Mouse (Mus musculus) limb, embryonic 11.5 days (tissue): ENCODE results near the gene Clns1a. TPM values are rescaled to one million over a fixed set of nuclear protein-coding genes. Genes with fewer than 3 reads are reported as not detected.

Source experiments
- ATAC-seq: fragments of 200-750 bp; cut with Nextera tagmentation; 2 replicates; pipeline ENCODE4 v1.8.0; 2017; ENCODE audit warnings: low read depth; ENCODE audit not compliant: insufficient number of reproducible peaks, low FRiP score, low TSS enrichment
- DNase-seq: peaks from one replicate; pipeline ENCODE4 v3.0.0-alpha.2; 2015; ENCODE audit warnings: low spot score
- H3K27ac ChIP-seq: fragments of 300-500 bp; sonication (generic); replicated peaks from 2 replicates; pipeline ENCODE4 v1.5.1; 2014; ENCODE audit warnings: low read depth, mild to moderate bottlenecking, low read length
- H3K27me3 ChIP-seq: fragments of 300-500 bp; sonication (generic); 2 replicates; pipeline ENCODE4 v1.6.1; 2014; ENCODE audit warnings: mild to moderate bottlenecking, low read length, mixed read lengths; ENCODE audit not compliant: control insufficient read depth, insufficient read depth
- H3K36me3 ChIP-seq: fragments of 300-500 bp; sonication (generic); 2 replicates; pipeline ENCODE4 v1.6.1; 2014; ENCODE audit warnings: mild to moderate bottlenecking, low read length, moderate library complexity, mixed read lengths; ENCODE audit not compliant: control insufficient read depth, insufficient read depth
- H3K4me1 ChIP-seq: fragments of 300-500 bp; sonication (generic); 2 replicates; pipeline ENCODE4 v1.6.1; 2014; ENCODE audit warnings: low read length, mixed read lengths; ENCODE audit not compliant: control insufficient read depth, insufficient read depth
- H3K4me2 ChIP-seq: fragments of 300-500 bp; sonication (generic); 2 replicates; pipeline ENCODE4 v1.6.1; 2014; ENCODE audit warnings: low read depth, mild to moderate bottlenecking, moderate library complexity; ENCODE audit not compliant: severe bottlenecking
- H3K4me3 ChIP-seq: fragments of 300-500 bp; sonication (generic); 2 replicates; pipeline ENCODE4 v1.5.1; 2014; ENCODE audit warnings: low read depth, low read length
- H3K9ac ChIP-seq: fragments of 300-500 bp; sonication (generic); 2 replicates; pipeline ENCODE4 v1.6.1; 2014; ENCODE audit warnings: mild to moderate bottlenecking, low read length
- H3K9me3 ChIP-seq: fragments of 300-500 bp; sonication (generic); 2 replicates; pipeline ENCODE4 v1.6.1; 2016; ENCODE audit warnings: low read length; ENCODE audit not compliant: control insufficient read depth
- WGBS: fragments of 180-500 bp; shearing (Covaris S2); extraction: QIAGEN DNeasy Blood & Tissue Kit; methylation state at CpG from one replicate; pipeline ENCODE4 v1.1.7; 2014; 5-methylcytosine and 5-hydroxymethylcytosine counted together
- polyA plus RNA-seq: library from polyadenylated mRNA; unstranded; fragments of >200 nt; fragmentation: Nextera tagmentation; extraction: Ambion mirVana; gene quantifications from 2 replicates; pipeline ENCODE4 v1.2.1, GENCODE M21; 2014

The Clns1a gene
- polyA plus RNA-seq, 1 experiment from 2014 or later = 286 TPM

DNA sequence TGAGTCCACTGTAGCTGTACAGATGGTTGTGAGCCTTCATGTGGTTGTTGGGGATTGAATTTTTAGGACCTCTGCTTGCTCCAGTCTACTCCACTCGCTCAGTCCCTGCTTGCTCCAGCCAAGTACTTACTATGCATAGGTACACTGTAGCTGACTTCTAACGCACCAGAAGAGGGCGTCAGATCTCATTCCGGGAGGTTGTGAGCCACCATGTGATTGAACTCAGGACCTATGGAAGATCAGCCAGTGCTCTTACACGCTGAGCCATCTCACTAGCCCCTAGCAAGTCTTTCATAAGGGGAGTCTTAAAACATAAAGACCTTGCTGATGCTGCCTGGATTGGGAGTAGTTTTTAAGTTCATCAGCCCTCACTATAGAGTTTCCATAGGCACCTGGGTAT is 23.7 kb downstream of the Clns1a start:
- 82% methylated on average over 5 of the region's 5 CpGs for WGBS
- no peak for ATAC-seq
- DNase-seq = no peak

DNA sequence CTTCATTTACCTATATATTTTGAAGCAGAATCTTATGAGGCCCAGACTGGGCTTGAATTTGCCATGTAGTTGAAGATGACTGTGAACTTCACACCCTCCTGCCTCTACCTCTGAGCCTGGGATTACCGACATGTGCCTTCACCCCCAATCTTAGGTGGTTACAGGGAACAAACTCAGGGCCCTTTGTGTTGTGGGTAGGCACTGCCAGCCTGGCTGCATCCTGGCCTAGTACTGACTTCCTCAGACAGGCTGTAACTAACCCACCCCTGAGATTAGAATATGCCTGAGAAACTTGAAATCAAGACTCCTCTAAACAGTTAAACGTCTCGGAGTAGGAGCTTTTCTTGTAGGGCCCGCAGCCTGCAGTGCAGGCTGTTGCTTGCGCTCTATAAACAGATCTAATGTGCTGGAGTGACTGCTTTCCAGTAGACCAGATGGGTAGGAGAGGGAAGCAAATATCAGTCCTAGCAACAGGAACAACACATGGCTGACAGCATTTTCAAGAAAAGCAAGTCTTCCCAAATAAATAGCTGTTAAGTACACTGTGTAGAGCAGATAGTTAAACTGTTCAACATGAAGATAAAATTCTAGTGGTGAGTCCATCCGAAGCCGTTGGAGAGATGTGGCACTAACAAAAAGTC is 26.0 kb downstream of the Clns1a start:
- H3K4me1 ChIP-seq = no peaks in the 10 kb centered on the region
- no peak for ATAC-seq
- 92% methylated on average over 7 of the region's 7 CpGs for WGBS

More for the DNA sequence above, 23.7 kb downstream of the Clns1a start:
- H3K4me3 ChIP-seq = no peak overlapping the region
- no peaks in the 10 kb centered on the region for H3K9me3 ChIP-seq
- H3K27ac ChIP-seq = no peak overlapping the region
- H3K36me3 ChIP-seq = peaks cover 16% of the 10 kb centered on the region; the same call in 1 of the 2 replicates
- no peak overlapping the region for H3K4me2 ChIP-seq
- no peak overlapping the region for H3K9ac ChIP-seq
- no peaks in the 10 kb centered on the region for H3K4me1 ChIP-seq
- no peaks in the 10 kb centered on the region for H3K27me3 ChIP-seq

DNA sequence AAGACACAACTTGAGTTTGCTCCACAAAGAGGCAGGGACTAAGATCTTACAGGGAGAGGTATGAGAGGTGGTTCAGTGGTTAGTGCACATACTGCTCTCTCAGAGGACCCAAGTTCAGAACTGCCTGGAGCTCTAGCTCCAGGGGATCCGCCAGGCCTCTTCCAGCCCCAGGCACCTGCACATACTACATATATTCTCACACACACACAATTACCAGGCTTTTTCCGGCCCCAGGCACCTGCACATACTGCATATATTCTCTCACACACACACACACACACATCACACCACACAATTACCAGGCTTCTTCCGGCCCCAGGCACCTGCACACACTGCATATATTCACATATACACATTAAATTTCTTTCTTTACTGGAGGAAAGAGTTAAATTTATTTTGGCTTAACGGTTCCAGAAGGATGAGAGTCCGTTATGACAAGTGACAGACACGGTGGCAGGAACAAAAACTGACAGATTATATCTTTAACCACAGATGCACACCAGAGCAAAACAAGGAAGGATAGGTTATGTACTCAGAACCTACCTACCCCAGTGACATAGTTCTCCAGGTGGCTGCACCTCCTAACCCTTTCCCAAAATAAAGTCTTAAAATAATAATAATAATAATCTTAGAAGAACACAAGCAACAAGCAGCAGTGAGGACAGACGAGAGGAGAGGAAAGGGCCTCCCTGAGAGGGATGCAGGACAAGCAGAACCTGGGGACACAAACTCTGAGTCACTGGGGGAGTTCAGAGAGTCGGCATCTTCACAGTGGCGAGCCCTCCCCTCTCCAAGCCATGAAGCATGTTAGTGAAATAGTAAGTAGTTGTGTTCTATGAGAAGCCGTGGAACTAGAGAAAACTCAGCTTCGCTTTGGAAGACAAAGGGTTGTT is 27.5 kb downstream of the Clns1a start:
- no peak overlapping the region for H3K27ac ChIP-seq
- 90% methylated on average over 11 of the region's 11 CpGs for WGBS

More for the DNA sequence above, 26.0 kb downstream of the Clns1a start:
- Histone ChIP-seq H3K27me3 (no peaks in the 10 kb centered on the region), H3K9me3 (no peaks in the 10 kb centered on the region), H3K9ac (no peak overlapping the region), H3K4me2 (no peak overlapping the region), H3K4me3 (no peak overlapping the region), H3K27ac (no peak overlapping the region), H3K36me3 (peaks cover 12% of the 10 kb centered on the region; the same call in 1 of the 2 replicates)
- DNase-seq = no peak

DNA sequence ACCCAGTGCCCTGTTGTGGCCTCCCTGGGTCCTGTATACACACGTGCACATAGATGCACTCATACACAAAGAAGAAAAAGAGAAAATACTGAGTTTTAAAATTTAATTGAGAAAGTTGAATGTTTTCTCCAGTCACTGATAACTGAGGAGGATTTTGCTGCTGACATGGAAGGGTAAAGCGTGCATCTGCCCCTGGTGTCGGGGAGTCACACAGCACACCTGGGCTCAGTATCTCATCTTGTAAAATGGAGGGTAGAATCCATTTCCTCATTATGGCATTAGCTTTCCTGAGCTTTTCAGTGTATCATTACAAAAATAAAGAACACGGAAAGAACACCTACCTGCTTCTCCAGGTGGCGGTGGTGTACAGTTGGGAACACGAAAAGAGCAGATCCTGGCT is 29.0 kb downstream of the Clns1a start:
- ATAC-seq (no peak), DNase-seq (no peak)
- Histone ChIP-seq H3K4me3 (no peak overlapping the region), H3K27me3 (no peaks in the 10 kb centered on the region), H3K9ac (no peak overlapping the region), H3K4me2 (no peak overlapping the region), H3K4me1 (no peaks in the 10 kb centered on the region), H3K9me3 (no peaks in the 10 kb centered on the region), H3K27ac (no peak overlapping the region), H3K36me3 (peaks cover 5% of the 10 kb centered on the region; the same call in 1 of the 2 replicates)
- 91% methylated on average over 6 of the region's 6 CpGs for WGBS

More for the DNA sequence above, 27.5 kb downstream of the Clns1a start:
- H3K4me3 ChIP-seq = no peak overlapping the region
- H3K27me3 ChIP-seq = no peaks in the 10 kb centered on the region
- no peaks in the 10 kb centered on the region for H3K9me3 ChIP-seq
- H3K36me3 ChIP-seq = peaks cover 10% of the 10 kb centered on the region; the same call in 1 of the 2 replicates
- DNase-seq = no peak
- H3K4me2 ChIP-seq = no peak overlapping the region
- no peak for ATAC-seq
- H3K9ac ChIP-seq = no peak overlapping the region
- H3K4me1 ChIP-seq = no peaks in the 10 kb centered on the region

DNA sequence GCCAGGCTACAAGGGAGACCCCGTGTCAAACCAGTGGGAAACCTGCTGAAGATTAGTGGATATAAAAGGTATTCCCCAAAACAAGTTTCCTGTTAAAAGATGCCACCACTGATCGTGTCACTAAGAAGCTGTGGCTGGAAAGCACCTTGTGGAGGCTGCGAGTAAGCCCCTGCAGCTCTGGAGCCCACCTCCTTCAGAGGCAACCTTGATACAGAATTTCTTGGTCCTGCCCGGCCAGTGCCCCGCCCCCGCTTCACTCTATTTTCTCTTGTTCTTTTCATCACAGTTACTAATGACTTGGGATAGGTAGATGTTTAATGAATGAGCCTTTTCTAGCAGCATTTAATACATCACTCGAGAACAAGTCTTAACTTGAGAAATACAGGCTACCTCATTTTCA is 29.6 kb downstream of the Clns1a start:
- ATAC-seq (no peak), DNase-seq (no peak)
- WGBS = 90% methylated on average over 7 of the region's 7 CpGs
- Histone ChIP-seq H3K4me3 (no peak overlapping the region), H3K27ac (no peak overlapping the region), H3K9ac (no peak overlapping the region), H3K36me3 (peaks cover 5% of the 10 kb centered on the region; the same call in 1 of the 2 replicates), H3K9me3 (no peaks in the 10 kb centered on the region), H3K4me2 (no peak overlapping the region), H3K27me3 (no peaks in the 10 kb centered on the region), H3K4me1 (no peaks in the 10 kb centered on the region)

DNA sequence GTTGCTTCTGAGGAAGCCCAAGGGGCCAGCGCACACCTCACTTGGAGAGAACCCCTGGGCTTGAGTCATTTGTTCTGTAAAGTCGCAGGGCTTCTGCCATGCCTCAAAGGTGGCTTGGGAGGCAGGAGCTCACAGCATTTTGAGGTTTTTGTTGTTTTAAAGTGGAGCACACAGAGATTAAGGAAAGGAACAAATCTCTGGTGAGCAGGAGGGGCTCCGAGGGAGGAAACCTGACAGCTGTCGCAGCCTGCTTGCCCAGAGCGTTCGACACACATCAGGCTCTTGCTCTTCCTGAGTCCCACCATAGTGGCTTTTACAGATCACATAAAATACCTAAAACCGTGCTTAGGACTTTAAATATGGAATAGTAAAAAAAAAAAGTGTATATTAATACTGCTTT is 30.3 kb downstream of the Clns1a start:
- Histone ChIP-seq H3K4me3 (no peak overlapping the region), H3K4me2 (no peak overlapping the region), H3K27ac (no peak overlapping the region), H3K4me1 (no peaks in the 10 kb centered on the region), H3K36me3 (peaks cover 2% of the 10 kb centered on the region; the same call in 1 of the 2 replicates), H3K27me3 (no peaks in the 10 kb centered on the region), H3K9ac (no peak overlapping the region), H3K9me3 (no peaks in the 10 kb centered on the region)
- ATAC-seq (no peak), DNase-seq (no peak)
- WGBS = 85% methylated on average over 7 of the region's 7 CpGs

DNA sequence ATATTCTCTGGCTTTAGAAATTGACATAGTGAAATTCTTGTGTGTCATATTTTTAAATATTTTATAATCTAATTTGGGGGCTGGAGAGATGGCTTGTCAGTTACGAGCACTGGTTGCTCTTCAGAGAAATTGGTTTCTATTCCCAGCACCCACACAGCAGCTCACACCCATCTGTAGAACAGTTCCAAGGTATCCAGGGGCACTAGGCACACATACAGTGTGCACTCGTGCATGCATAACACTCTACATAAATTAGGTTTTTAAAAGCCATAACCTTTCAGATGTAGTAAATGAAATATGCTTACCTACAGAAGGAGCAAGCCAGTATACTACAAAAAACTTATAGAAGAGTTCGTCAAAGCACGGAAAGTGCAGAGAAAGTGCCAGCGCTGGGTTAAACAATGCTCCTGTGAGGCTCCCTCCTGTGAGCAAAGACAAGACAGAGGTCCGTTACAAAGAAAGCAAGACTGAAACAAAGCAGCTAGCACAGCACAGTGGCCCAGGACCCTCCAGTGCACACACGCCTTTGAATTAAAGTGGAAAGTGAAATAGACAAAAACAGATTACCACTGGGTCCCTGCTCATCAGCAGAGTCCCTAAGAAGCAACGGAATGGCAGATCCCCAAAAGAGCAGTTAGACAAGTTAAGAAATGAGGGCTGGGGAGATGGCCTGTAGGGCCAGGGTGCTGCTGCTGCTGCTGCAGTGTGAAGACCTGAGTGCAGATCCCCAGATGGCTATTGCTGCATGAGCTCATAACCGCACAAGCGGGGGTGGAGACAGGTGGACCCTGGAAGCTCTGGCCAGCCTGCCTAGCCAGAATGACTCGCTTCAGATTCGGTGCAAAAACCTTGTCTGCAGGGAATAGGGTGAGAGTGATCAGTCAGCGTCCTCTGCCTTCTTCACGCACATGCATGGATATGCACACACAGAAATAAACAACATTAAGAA is 32.5 kb downstream of the Clns1a start:
- Histone ChIP-seq H3K4me2 (no peak overlapping the region), H3K4me1 (no peaks in the 10 kb centered on the region), H3K4me3 (no peak overlapping the region), H3K9me3 (no peaks in the 10 kb centered on the region), H3K36me3 (no peaks in the 10 kb centered on the region; the same call in 1 of the 2 replicates), H3K27me3 (no peaks in the 10 kb centered on the region), H3K27ac (no peak overlapping the region), H3K9ac (no peak overlapping the region)
- ATAC-seq (no peak), DNase-seq (no peak)
- WGBS = 78% methylated on average over 14 of the region's 14 CpGs

DNA sequence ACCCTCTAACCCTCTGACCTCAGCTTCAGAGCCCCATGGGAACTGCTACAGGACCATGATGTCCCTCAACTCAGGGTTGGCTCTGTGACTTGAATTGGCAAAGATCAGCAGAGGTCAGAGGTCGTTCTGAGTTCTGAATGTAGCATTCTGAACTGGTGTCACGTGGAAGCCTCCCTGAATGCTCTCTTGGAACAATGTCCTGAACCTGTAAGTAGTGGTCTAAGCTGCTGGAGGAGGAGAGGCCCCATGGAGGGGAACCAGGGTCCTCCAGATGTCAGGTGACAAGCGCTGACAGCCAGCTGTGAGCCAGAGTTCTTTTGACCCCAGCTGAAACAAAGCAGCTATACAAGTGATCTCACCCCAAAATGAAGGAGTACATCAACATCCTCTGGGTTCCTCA is 34.0 kb downstream of the Clns1a start:
- 80% methylated on average over 3 of the region's 3 CpGs for WGBS
- H3K27me3 ChIP-seq = no peaks in the 10 kb centered on the region

More for the DNA sequence above, 34.0 kb downstream of the Clns1a start:
- Histone ChIP-seq H3K27ac (no peak overlapping the region), H3K4me1 (no peaks in the 10 kb centered on the region), H3K4me2 (no peak overlapping the region), H3K9me3 (no peaks in the 10 kb centered on the region), H3K4me3 (no peak overlapping the region), H3K36me3 (no peaks in the 10 kb centered on the region), H3K9ac (no peak overlapping the region)
- ATAC-seq (no peak), DNase-seq (no peak)
